Mouse (Mus musculus) lung, adult 2 months (tissue): ENCODE data around the gene Hnrnpk.

Experiments used
- CTCF ChIP-seq: fragments of 200-500 bp; IDR thresholded peaks from 2 replicates; pipeline ENCODE4 v1.5.1; 2011; ENCODE audit warnings: mild to moderate bottlenecking, low read length, control low read depth; ENCODE audit not compliant: insufficient read depth
- POLR2A ChIP-seq: fragments of 200-500 bp; IDR thresholded peaks from 2 replicates; pipeline ENCODE4 v1.6.1; 2011; ENCODE audit warnings: low read depth, mild to moderate bottlenecking, control low read depth, low read length, borderline replicate concordance; ENCODE audit errors: extremely low read depth

GRCm38 (mm10) chr13:58415374-58415773 is 12.2 kb upstream of the Hnrnpk start:
- no peak for TF ChIP-seq POLR2A
- TF ChIP-seq CTCF, result no peak
